Mouse (Mus musculus) heart, adult 9 months (tissue): ENCODE measurements around the gene Amt.

Experiments
- DNase-seq, 2 experiments: peaks; one replicate each; pipeline ENCODE4 v3.0.0; 2022; ENCODE audit warnings: low spot score in 2 of 2

Gene Amt

DNA sequence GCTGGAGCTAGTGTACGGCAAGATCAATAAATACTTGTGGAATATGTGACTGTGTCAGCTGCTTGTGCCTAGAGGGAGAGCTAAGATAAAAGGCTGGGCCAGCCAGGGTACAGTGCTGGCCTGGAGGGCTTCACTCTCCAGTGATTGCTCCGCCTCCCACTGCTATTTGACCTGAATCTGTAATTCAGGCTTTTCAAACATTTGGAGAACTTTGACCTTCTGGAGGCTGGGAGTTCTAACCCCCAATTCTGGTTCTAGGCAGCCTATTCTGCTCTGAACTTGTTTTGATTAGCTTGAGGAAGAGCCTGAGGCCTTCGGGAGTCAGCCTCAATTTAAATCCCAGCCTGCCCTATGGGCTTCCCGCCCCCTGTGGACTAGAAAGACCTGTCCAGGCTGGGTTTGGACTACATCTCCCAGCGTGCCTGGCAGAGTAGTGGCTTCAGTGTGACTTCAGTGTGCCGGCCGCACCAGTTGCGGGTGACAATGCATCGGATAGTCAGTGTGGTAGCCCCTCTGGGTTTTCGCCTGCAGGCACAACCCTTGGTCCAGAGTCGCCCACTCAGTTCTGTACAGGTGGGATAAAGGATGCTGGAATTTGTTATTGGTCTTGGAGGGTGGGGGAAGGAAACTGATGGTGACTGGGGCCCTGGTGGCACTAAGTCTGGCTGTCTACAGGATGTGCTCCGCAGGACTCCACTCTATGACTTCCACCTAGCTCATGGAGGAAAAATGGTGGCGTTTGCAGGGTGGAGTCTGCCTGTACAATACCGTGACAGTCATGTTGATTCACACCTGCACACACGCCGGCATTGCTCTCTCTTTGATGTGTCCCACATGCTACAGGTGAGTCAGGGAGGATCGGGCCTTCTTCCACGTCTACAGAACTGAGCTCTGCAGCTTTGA is at the start of gene Amt:
Amt (plus strand) TSS at position 401 of the 903 bp plus-strand sequence.
- DNase-seq = no peak

DNA sequence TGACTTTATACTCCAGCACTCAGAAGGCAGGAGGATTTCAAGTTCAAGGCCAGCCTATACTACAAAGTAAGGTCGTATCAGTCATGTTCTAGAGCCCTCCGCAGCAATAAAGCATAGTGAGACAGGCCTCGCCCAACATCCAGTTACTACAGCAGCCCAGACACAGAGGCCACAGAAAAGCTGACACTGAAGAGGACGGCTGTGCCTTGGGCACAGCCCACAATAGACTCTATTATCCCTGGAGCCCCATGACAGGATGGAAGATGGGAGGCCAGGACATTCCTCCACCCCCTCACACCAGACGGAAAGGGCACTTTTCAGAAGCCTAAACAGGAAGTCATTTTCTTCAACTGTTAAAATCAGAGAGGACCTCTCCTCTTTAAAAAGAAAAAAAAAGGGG is 47.7 kb upstream of the Amt start:
- DNase-seq = no peak

- DNase-seq = peak; percentile 58 to 62
Measured at GRCm38 (mm10) chr9:108251877-108252276, 44.8 kb upstream of the Amt start.

DNA sequence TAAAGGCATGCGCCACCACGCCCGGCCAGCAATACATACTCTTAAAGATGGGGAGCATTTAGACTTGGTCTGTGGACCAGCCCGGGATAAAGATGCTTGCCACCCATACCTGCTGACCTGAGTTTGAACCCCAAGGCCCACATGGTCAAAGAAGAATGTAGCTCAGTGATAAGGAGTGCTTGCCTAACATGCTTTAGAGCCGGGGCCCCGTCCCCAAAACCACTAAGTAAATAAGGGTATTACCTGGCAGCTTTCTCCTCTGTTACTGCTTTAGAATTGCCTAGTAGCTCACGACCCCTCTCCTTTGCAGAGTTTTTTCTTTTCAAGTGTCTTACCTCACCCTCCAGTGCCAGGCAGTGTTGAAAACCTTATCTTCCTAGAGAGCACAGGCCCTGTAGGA is 43.9 kb upstream of the Amt start:
- DNase-seq = no peak

GRCm38 (mm10) chr9:108260526-108260925 is 36.1 kb upstream of the Amt start:
- no peak for DNase-seq

DNA sequence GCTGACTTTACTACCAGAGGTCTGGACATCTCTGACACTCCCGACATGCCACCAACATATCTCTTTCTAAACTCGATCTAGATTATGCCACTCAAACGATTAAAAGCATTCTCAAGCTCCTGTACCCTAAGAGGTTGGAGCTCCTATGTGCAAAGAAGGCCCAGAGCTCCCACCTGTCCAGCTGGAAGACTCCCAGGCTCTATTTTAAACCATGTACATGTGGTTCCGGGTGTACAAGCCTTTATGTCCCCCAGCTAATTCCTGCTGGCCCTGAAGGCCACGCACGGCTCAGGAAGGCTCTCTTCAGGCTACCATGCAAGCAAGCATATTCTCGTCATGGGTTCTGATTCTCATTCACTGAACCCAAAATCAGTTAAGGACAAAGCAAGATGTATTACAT is 34.8 kb upstream of the Amt start:
- peak; percentile 32 to 33 for DNase-seq

- DNase-seq = peak; percentile 53 to 65
Measured at GRCm38 (mm10) chr9:108262494-108263049, 34.1 kb upstream of the Amt start.

- DNase-seq = no peak
Measured at GRCm38 (mm10) chr9:108263131-108263681, 33.4 kb upstream of the Amt start.

GRCm38 (mm10) chr9:108263690-108264190 is 32.9 kb upstream of the Amt start, which contains the start of gene Dag1:
Gene Dag1 (minus strand): TSS chr9:108263958.
- DNase-seq = peak; percentile 96 to 98

DNA sequence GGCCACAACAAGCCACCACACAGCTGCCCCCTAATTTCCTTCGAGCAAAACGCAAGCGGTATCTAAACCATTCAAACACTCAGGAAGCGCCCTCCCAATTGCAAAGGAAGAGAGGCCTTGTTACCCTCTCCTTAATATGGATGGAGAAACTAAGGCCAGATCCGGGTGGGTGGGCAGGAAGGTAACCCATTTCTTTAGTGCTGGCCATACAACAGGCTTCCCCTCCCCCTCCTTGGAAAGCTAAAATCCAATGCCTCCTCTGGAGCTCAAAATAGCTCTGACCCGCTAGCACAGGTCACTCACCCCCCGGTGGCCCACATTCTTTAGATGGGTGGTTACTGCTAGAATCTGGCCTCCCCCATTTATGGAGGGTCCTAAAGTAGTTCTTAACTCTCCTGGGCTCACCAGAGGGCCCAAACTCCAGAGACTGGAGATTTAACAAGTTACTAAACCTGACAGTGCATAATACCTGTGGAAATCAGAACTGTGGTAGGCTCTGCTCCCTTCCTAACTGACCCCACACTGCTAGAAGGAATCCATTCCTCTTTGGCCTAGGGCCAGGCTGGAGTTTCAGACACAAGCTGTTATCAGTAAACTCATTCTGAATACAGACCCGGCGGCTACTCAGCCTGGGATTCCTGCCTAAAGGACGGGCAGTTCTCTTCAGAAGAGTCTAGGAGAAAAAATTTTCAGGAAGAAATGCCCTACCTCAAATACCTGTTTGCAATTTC is 32.3 kb upstream of the Amt start:
- peak; percentile 54 to 77 for DNase-seq

DNA sequence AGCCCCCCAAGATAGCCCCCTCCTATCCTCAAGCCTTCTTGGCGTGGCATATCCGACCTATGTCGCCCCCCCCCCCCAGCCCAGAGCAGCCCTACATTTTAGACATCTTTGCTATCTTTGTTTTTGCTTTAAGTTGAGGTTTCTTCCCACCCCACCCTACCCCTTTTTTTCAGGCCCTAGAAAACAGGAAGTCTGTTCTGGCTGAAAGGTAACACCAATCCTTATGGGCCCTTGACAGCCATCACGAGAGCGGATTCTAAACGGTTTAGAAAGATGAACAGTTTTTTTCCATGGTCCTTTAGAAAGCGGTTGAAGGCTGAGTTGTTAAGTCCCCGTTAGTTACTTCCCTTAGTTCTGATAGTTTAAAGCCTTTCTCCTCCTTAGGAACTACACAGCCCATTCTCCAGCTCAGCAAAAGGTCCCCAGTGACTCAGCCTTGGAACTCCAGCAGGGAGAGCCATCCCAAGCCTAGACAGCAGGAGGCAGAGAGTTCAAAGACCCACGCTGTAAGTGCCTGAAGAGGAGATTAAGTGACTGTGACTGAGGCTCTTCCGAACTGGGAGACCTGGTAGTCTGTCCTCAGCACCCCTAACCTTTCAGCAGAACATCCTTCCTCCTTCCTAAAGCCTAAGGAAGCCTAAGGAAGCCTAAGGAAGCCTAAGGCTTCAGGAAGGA is 30.3 kb upstream of the Amt start:
- no peak for DNase-seq

DNA sequence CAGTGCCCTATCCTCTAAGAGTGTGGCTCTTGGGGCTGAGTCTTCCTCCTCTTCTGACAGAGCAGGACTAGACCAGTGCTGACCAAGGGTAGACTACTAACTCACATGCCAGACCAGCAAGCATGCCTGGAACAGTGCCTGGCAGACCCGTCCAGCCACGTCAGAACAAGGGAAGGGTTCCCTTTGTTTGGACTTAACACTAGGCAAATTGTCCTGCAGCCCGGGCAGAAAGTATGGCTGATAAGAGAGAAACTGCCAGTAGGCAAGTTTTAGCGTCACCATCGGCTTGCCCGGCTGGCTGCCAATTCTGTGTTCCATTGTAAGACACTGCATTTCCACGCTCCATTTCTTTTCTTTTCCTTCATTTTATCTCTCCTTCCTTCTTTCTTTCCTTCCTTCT is 29.0 kb upstream of the Amt start:
- peak; percentile 69 to 77 for DNase-seq

GRCm38 (mm10) chr9:108268701-108269100 is 28.0 kb upstream of the Amt start:
- peak in 1 of 2 experiments; percentile 20 for DNase-seq

DNA sequence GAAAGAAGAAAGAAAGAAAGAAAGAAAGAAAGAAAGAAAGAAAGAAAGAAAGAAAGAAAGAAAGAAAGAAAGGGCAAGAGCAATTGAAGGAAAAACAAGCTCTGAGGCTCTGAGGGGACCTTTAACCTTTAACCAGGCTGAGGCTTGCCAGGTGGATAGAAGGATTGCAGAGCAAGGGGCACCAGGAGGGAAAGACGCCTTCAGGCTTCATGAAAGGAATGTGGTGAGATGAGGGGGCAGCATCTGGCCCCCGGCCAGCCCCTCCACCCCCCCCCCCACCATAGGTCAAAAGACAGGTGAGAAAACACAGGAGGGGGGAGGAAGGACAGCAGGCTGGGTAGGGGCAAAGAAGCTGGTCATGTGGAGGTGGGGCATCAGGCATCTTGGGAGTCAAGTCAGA is 24.7 kb upstream of the Amt start:
- no peak for DNase-seq

DNA sequence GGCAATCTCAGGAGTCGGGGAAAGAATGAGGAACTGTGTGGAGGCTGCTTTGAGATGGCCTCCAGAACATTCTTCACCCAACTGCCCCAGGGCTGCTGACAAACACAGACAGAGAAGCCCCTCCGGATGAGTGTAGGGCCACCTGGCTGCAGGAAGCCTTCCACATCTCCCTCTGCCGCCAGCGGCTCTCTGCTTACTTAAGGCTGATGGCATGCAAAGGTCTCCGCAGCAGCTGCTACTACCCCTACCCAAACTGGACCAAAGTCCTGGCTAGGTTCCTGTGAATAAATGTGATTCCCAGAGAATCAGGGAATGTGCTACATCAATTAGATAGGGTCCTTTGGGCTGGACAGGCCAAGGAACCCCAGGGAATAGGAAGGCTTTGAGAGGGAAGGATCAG is 24.0 kb upstream of the Amt start:
- DNase-seq = no peak

DNA sequence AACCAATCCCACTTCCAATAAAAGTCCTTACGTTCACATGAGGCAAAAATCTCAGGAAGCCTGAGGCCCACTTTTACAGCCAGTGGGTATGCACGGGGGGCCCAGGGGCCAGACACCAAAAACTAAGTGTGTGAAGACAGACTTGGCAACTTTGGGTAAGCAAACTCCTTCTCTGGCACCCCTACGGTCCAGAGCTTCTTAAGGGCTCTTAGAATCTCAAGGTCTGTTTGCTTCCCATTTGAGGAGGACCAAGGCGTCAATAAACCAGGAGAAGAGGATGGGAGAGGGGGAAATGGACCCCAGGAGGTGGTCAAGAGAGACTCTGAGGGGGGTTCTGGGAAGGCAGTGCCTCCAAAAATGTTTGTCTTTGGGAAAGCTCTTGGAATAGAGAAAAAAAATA is 23.2 kb upstream of the Amt start:
- no peak for DNase-seq

DNA sequence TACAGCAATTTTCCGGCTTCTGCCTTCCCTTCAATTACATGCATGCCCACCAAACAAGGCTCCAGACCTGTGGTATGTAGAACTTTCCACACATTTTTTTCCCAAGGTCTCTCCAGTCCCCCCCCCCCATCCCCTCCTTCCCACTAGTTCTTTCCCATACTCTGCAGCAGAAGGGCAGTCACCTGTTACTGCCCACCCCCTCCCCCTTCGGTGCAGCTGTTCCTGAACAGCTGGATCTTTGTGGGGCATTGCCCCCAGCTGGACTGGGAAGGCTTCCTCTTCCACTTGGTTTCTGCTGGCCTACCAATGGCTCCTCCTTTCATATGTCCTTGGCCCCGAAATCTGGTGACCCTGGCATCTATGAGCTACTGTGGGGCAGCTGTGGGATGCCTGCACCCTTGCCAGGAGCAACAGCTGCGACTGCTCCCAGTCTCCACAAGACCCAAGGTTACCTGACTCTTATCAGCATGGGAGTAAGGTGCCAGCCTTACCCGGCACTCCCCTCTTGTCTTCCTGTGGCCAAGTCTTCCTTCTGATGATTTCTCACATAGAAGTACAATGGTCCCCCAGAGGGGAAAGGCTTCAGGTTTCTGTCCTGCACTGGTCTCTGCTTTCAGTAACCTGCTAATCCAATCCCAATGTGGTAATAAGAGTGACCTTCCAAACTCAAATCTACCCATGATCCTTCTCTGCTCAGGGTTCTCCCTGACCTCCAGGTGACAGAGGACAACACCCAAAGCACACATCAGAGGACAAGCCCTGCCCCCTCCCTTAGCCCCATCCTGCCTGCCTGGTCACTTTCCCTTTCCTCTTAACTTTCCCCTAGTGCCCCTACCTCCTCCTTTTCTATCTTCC is 21.9 kb upstream of the Amt start:
- no peak for DNase-seq

- no peak for DNase-seq
Measured at GRCm38 (mm10) chr9:108275331-108275659, 21.4 kb upstream of the Amt start.

DNA sequence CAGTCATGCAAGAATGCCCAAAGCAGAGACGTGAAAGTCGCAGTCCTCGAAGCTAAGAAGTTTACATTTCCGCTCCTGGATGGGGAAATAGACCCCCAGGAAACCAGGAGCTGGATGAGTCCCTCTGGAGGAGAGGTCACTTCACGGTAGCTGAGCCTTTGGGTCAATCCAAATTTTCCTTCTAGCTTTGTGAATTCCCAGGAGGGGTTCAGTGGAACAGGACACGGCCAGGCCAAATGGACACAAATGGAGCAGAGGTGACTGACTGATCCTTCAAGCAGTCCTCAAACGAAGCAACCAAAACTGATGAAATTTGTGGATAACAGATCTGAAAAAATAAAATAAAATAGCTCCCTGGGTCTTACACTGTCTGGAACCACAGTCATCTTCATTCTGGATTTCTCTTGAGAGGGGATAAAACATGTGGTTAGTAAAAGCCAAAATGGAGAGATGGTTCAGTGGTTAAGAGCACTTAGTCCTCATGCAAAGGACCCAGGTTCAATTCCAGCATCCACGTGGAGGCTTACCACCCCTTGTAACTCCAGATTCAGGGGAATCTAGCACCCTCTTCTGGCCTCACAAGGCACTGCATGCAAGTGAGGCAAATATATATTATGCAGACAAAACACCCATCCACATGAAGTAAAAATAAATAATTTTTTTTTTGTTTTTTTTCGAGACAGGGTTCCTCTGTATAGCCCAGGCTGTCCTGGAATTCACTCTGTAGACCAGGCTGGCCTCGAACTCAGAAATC is 17.8 kb upstream of the Amt start:
- DNase-seq = peak in 1 of 2 experiments; percentile 21
